Mouse (Mus musculus): ENCODE data around the gene Mink1.

GRCm38 (mm10) chr11:70578962-70579361 is 16.3 kb downstream of the Mink1 start:
- TF ChIP-seq CTCF (IDR thresholded peaks at IDR 0.05; ENCODE audit: low read depth) = no peak
- TF ChIP-seq EP300 (optimal IDR thresholded peaks at IDR 0.05) = no peak
